Mouse (Mus musculus): ENCODE data around the gene Csrp2.

The Csrp2 gene

GRCm38 (mm10) chr10:110931161-110931912 lies 11.7 kb downstream of the Csrp2 start:
- no peak for DNase-seq (ENCODE audit: low spot score in 2 of 2)

DNA sequence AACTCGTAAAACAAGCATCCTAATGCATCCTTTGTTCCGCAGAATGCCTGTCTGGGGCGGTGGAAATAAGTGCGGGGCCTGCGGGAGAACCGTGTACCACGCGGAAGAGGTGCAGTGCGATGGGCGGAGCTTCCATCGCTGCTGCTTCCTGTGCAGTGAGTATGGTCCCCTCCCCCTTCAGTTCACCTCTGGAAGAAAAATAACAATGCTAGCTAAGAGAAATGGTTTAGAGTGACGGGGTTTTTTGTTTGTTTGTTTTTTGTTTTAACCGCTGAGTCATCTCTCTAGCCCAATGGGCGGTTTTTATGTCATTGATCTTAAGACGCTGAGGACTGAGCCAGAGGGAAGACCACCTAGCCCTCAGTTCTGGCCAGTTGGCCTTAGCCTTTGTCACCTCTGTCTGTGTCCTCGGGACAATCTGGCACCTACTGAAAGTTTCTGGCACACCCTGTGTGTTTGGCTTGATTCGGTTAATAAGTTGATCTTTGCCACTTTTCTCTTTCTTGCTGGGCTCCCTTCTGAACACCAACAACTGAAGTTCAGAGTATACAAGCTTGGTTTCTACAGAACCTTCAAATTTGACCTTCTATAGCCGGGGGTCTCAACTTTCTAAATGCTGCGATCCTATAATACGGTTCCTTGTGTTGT lies 12.4 kb downstream of the Csrp2 start:
- peak in 1 of 2 experiments; percentile 34 for DNase-seq (ENCODE audit: low spot score in 2 of 2)

DNA sequence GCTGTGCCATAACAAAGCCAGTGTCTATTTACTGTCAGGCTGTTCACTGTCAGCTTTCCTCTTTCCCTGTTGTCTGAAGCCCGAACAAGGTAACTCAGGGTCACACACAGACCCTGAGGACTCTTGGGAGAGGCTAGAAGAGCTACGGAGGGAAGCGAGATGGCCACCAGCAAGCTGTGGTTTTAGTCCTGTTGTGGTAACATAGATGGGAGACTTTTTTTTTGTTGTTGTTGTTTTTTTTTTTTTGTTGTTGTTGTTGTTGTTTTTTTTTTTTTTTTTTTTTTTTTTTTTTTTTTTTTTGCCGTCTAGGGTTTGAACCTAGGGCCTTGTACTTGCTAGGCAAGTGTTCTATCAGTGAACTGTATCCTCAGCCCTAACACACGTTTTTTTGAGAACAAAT lies 14.0 kb downstream of the Csrp2 start:
- no peak for DNase-seq (ENCODE audit: low spot score in 2 of 2)

GRCm38 (mm10) chr10:110935081-110935480 lies 15.5 kb downstream of the Csrp2 start:
- no peak for DNase-seq (ENCODE audit: low spot score in 2 of 2)

DNA sequence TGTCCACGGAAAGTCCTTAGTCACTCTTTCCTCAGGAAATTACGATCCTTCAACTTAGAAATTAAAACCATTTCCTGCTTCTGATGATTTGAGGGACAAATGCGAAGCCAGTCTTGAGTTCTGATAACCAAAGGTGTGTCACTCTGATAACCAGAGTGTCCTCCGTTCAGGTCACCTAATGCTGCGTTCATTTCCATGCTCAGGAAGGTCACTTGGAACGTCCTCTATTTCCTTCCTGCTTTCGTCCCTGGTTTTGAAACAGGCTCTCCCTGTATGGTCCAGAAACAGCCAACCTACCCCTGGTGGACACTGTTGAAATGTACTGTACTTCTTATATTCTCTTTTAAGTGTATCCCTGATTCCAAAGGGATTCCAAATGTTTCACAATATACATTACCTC lies 16.1 kb downstream of the Csrp2 start:
- no peak for DNase-seq (ENCODE audit: low spot score in 2 of 2)

GRCm38 (mm10) chr10:110938361-110938760 lies 18.8 kb downstream of the Csrp2 start:
- peak in 1 of 2 experiments; percentile 33 for DNase-seq (ENCODE audit: low spot score in 2 of 2)

- peak; percentile 71 to 74 for DNase-seq (ENCODE audit: low spot score in 2 of 2)
Measured at GRCm38 (mm10) chr10:110938841-110939549, 19.4 kb downstream of the Csrp2 start.

DNA sequence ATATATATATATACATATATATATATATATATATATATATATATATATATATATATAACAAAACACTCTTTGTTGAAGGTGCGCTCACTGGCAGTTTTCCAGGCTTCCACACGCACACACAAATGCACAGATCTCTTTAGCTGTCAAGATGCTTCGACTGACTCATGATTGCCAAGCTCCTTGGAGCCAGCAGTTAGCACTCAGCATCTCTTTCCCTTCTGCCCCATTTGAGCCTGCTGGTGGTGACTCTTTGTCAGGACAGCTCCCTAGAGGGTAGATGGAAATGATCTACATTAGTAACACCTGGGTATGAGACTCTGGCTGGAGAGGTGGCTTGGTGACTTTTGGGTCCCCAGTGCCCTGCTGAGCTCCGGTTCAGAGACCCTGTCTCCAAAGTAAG lies 20.1 kb downstream of the Csrp2 start:
- DNase-seq (ENCODE audit: low spot score in 2 of 2) = peak in 1 of 2 experiments; percentile 13

DNA sequence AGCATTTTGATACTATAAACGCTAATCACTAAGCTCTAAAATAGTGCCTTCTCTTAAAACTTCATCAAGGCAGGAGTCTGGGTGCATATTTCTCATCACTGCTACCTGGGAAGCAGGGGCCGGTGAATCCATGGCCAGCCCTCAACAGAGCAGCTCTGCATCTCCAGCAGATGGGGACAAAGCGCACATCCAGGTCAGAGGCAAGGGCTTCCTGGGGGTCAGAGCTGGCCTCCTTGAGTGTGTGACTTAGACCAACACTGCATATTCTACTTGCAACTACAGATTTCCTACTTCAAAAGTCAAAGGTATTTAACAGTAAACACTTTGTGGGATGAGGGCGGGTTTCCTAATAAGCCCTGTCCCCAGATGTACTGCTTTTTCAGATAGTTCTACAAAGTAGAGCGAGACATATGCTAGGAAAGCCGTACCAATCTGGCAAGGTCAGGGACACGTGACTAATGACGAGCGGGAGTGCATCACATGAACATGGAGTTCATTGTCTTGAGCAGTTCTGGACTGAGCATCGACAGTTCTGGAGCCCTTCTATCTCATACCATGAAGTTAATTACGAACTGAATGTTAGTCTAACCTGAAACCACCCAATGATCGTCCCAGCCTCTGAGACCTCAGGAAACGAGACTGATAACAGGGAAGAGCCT lies 21.3 kb downstream of the Csrp2 start:
- DNase-seq (ENCODE audit: low spot score in 2 of 2) = no peak

GRCm38 (mm10) chr10:110941968-110942367 lies 22.4 kb downstream of the Csrp2 start:
- DNase-seq (ENCODE audit: low spot score in 2 of 2) = no peak

DNA sequence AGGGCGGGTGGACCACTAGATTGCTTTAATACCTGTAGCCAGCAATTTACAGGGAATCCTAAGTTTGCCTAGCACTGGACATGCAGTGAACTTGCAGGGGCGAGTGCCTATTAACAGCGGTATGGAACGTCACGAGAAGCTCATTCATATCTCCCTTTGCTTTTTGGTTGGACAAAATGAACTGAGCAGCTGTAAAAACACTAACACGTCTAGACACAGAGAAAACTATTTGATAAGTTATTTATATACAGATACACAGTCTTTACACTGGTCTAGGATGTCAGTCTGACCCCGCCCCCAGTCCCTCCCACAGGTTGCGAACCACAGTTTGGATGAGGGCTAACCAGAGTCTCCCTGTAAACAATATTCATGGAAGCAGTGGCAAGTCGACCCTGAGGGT lies 23.2 kb downstream of the Csrp2 start:
- no peak for DNase-seq (ENCODE audit: low spot score in 2 of 2)

- no peak for DNase-seq (ENCODE audit: low spot score in 2 of 2)
Measured at GRCm38 (mm10) chr10:110944175-110944574, 24.6 kb downstream of the Csrp2 start.

DNA sequence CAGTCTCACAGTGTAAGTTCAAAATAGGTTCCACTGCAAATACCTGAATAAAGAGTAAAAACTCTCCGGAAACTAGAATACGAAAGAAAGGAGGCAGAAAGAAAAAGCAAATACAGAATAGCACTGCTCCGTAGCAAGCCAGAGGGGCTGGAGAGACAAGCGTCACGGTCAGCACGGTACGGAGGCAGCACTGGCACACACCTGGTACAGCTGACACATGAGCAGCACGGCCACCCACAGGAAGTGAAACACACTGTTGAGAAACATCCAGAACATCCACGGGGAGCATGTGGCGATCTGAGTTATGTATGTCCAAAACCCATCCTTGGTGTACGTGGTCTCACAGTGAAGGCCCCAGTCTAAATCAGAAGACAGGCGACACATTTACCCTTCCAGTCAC lies 26.4 kb downstream of the Csrp2 start:
- no peak for DNase-seq (ENCODE audit: low spot score in 2 of 2)

DNA sequence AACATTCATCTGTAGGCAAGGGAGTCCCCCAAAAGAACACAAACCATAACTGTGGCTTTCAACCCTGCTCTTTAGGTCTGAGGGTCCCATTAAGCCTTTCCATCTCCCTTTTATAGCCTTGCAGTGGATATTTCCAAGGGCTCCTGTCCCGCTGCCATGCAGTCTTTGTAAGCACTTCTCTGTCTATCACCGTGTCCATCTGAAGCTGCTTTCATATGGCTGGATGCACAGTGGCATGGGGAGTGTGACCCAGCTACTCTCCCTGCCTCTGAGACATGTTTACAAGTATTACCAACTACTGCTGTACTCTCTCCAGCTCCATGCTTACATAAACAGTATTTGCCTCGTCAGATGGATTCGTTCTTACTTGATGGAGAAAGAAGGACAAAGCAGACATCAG lies 28.0 kb downstream of the Csrp2 start:
- no peak for DNase-seq (ENCODE audit: low spot score in 2 of 2)

DNA sequence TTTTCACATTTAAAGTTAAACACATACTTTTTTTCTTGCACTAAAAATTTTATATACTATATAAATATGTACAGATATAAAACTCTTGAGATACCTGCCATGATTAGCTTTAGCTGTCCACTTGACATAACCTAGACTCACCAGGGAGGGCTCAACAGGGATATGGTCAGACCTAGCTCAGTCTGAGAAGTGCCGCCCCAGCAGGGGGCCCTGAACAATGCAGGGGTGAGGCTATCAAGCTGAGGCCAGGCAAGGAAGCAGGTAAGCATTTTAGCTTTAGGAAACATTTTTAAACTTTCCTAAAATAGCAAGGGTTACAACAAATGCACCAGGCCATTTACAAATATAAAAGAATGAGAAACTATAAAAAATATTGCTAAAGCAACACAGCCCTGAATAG lies 31.5 kb downstream of the Csrp2 start:
- no peak for DNase-seq (ENCODE audit: low spot score in 2 of 2)

- DNase-seq (ENCODE audit: low spot score in 2 of 2) = no peak
Measured at GRCm38 (mm10) chr10:110951748-110952147, 32.2 kb downstream of the Csrp2 start.

- no peak for DNase-seq (ENCODE audit: low spot score in 2 of 2)
Measured at GRCm38 (mm10) chr10:110952271-110952670, 32.7 kb downstream of the Csrp2 start.

- peak in 1 of 2 experiments; percentile 38 for DNase-seq (ENCODE audit: low spot score in 2 of 2)
Measured at GRCm38 (mm10) chr10:110952937-110953451, 33.4 kb downstream of the Csrp2 start.

GRCm38 (mm10) chr10:110958879-110959278 lies 39.3 kb downstream of the Csrp2 start:
- DNase-seq (ENCODE audit: low spot score in 2 of 2) = no peak

DNA sequence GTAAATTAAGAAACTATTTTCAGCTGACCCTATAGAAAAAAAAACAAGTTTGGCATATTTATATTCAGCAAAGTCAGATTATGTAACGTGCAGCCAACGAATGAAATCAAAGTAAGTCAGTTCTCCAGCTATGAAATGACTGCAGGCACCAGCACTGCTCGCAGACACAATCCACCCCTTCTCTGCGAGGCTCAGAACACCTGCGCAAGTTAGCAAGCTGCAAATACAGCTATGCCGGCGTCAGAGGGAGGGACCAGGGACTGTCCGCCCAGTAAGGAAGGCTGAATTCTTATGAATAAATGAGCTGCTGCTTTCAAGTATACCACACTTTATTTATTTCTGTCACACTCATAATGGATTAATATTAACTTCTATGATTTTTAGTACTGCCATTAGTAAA lies 40.2 kb downstream of the Csrp2 start:
- peak in 1 of 2 experiments; percentile 41 for DNase-seq (ENCODE audit: low spot score in 2 of 2)

DNA sequence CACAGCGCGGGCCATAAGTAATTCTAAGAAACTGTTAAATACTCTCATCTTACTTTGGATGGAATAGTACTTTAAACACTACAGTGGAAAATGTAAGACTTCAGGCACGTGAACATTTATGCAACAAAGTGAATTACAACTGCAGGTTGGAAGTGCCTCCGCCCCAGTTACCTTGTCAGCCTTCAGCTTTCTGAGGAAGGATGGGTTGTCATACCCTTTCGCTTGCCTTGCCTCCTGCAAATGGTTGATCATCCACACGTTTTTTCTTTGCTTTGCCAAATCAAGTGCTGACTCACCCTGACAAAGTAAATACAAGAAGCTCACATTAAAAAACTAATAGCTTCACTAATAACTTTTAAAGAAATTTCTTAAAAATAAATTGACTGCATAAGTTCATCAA lies 41.3 kb downstream of the Csrp2 start:
- no peak for DNase-seq (ENCODE audit: low spot score in 2 of 2)

GRCm38 (mm10) chr10:110962172-110962571 lies 42.6 kb downstream of the Csrp2 start:
- no peak for DNase-seq (ENCODE audit: low spot score in 2 of 2)

Data from right cerebral cortex, adult 2 months (tissue).